Mouse (Mus musculus) cerebellum, adult 9-11 months (tissue): ENCODE data around the gene Tmem247.

Experiments
- DNase-seq: peaks from one replicate; pipeline ENCODE4 v3.0.0; 2022

Gene Tmem247

GRCm38 (mm10) chr17:86917048-86917447 is at the start of gene Tmem247:
Tmem247 (plus strand) TSS chr17:86917348.
- DNase-seq: no peak

- DNase-seq: no peak
These were observed 46.6 kb upstream of the Tmem247 start for GRCm38 (mm10) chr17:86870586-86870985.

GRCm38 (mm10) chr17:86872643-86873042 is 44.5 kb upstream of the Tmem247 start:
- DNase-seq: no peak

GRCm38 (mm10) chr17:86876940-86877339 is 40.2 kb upstream of the Tmem247 start:
- no peak for DNase-seq

GRCm38 (mm10) chr17:86877747-86878146 is 39.4 kb upstream of the Tmem247 start:
- no peak for DNase-seq

- no peak for DNase-seq
These were observed 37.1 kb upstream of the Tmem247 start for GRCm38 (mm10) chr17:86880056-86880455.

- no peak for DNase-seq
These were observed 36.6 kb upstream of the Tmem247 start for GRCm38 (mm10) chr17:86880461-86881044.

GRCm38 (mm10) chr17:86895191-86895590 is 22.0 kb upstream of the Tmem247 start:
- no peak for DNase-seq

GRCm38 (mm10) chr17:86897486-86898165 is 19.5 kb upstream of the Tmem247 start:
- DNase-seq: no peak

- no peak for DNase-seq
These were observed 17.3 kb upstream of the Tmem247 start for GRCm38 (mm10) chr17:86899821-86900220.

- DNase-seq: no peak
These were observed 16.6 kb upstream of the Tmem247 start for GRCm38 (mm10) chr17:86900564-86900963.

- no peak for DNase-seq
These were observed 14.6 kb upstream of the Tmem247 start for GRCm38 (mm10) chr17:86902399-86903067.

GRCm38 (mm10) chr17:86903596-86903995 is 13.6 kb upstream of the Tmem247 start:
- no peak for DNase-seq

GRCm38 (mm10) chr17:86904206-86904605 is 12.9 kb upstream of the Tmem247 start:
- DNase-seq: no peak

- peak; percentile 42 for DNase-seq
These were observed 11.6 kb upstream of the Tmem247 start for GRCm38 (mm10) chr17:86905297-86906135.

GRCm38 (mm10) chr17:86906136-86906461 is 11.0 kb upstream of the Tmem247 start:
- DNase-seq: peak; percentile 54

GRCm38 (mm10) chr17:86906601-86907000 is 10.5 kb upstream of the Tmem247 start:
- no peak for DNase-seq

GRCm38 (mm10) chr17:86907092-86907491 is 10.1 kb upstream of the Tmem247 start:
- no peak for DNase-seq

GRCm38 (mm10) chr17:86908316-86908715 is 8.8 kb upstream of the Tmem247 start:
- no peak for DNase-seq

- DNase-seq: no peak
These were observed 7.2 kb upstream of the Tmem247 start for GRCm38 (mm10) chr17:86909733-86910495.

- no peak for DNase-seq
These were observed 5.9 kb upstream of the Tmem247 start for GRCm38 (mm10) chr17:86911261-86911660.

- no peak for DNase-seq
These were observed 4.0 kb upstream of the Tmem247 start for GRCm38 (mm10) chr17:86913003-86913607.
